Mouse (Mus musculus) lung, adult 2 months (tissue): ENCODE results near the gene Dyrk3. TPM values are rescaled to one million over a fixed set of nuclear protein-coding genes. Genes with fewer than 3 reads are reported as not detected.

Source experiments
- DNase-seq: peaks from one replicate; pipeline ENCODE4 v3.0.0; 2022
- H3K4me1 ChIP-seq: fragments of 200-500 bp; 2 replicates; pipeline ENCODE4 v1.6.1; 2011; ENCODE audit warnings: low read length; ENCODE audit not compliant: control insufficient read depth, insufficient read depth
- H3K4me3 ChIP-seq: fragments of 200-500 bp; replicated peaks from 2 replicates; pipeline ENCODE3; 2011; ENCODE audit warnings: low read depth, mild to moderate bottlenecking, control low read depth, low read length; ENCODE audit errors: extremely low read depth
- CTCF ChIP-seq: fragments of 200-500 bp; IDR thresholded peaks from 2 replicates; pipeline ENCODE4 v1.5.1; 2011; ENCODE audit warnings: mild to moderate bottlenecking, low read length, control low read depth; ENCODE audit not compliant: insufficient read depth
- POLR2A ChIP-seq: fragments of 200-500 bp; IDR thresholded peaks from 2 replicates; pipeline ENCODE4 v1.6.1; 2011; ENCODE audit warnings: low read depth, mild to moderate bottlenecking, control low read depth, low read length, borderline replicate concordance; ENCODE audit errors: extremely low read depth
- WGBS: fragments of 180-500 bp; shearing (Covaris S2); methylation state at CpG from one replicate; pipeline ENCODE4 v1.1.7; 2018; 5-methylcytosine and 5-hydroxymethylcytosine counted together
- polyA plus RNA-seq: library from polyadenylated mRNA; depleted of rRNA; stranded (reverse); fragments of >200 nt; gene quantifications from 2 replicates; pipeline ENCODE4 v1.2.3, GENCODE M21; 2012; rRNA removed

Gene Dyrk3
- 1.9 and 2.7 TPM in 2 replicates for polyA plus RNA-seq

GRCm38 (mm10) chr1:131138191-131139016 is at the start of gene Dyrk3:
Gene Dyrk3 (minus strand): TSS chr1:131138340.
- Histone ChIP-seq H3K4me1 (peaks cover 2% of the 10 kb centered on the region; the same call in 1 of the 2 replicates), H3K4me3 (peak within 1 kb of the TSS; percentile 95)
- TF ChIP-seq CTCF (peak; percentile 45; the same call in 1 of the 2 replicates), POLR2A (peak; percentile 76; the same call in 1 of the 2 replicates)
- DNase-seq, result peak; percentile 90
- 1% methylated on average over 49 of the region's 49 CpGs for WGBS

- Histone ChIP-seq H3K4me1 (no peaks in the 10 kb centered on the region; the same call in 1 of the 2 replicates), H3K4me3 (no peak overlapping the region)
- no peak for DNase-seq
- WGBS, result 86% methylated on average over 5 of the region's 5 CpGs
- TF ChIP-seq POLR2A (no peak), CTCF (no peak)
These were observed 49.7 kb upstream of the Dyrk3 start for GRCm38 (mm10) chr1:131187856-131188255.

GRCm38 (mm10) chr1:131186995-131187394 is 48.9 kb upstream of the Dyrk3 start:
- WGBS, result 78% methylated on average over 6 of the region's 6 CpGs
- no peak for DNase-seq
- no peak overlapping the region for H3K4me3 ChIP-seq
- no peak for TF ChIP-seq CTCF
- TF ChIP-seq POLR2A, result no peak
- no peaks in the 10 kb centered on the region; the same call in 1 of the 2 replicates for H3K4me1 ChIP-seq

- 73% methylated on average over 13 of the region's 13 CpGs for WGBS
- no peaks in the 10 kb centered on the region; the same call in 1 of the 2 replicates for H3K4me1 ChIP-seq
- H3K4me3 ChIP-seq, result no peak overlapping the region
- DNase-seq, result no peak
- TF ChIP-seq CTCF (no peak), POLR2A (no peak)
These were observed 47.8 kb upstream of the Dyrk3 start for GRCm38 (mm10) chr1:131185821-131186506.

GRCm38 (mm10) chr1:131184956-131185660 is 47.0 kb upstream of the Dyrk3 start:
- TF ChIP-seq CTCF (no peak), POLR2A (no peak)
- 61% methylated on average over 8 of the region's 8 CpGs for WGBS
- no peak for DNase-seq

GRCm38 (mm10) chr1:131184253-131184955 is 46.3 kb upstream of the Dyrk3 start:
- TF ChIP-seq CTCF, result no peak
- TF ChIP-seq POLR2A, result no peak
- 56% methylated on average over 9 of the region's 9 CpGs for WGBS

More at GRCm38 (mm10) chr1:131184956-131185660, 47.0 kb upstream of the Dyrk3 start:
- H3K4me3 ChIP-seq, result no peak overlapping the region
- no peaks in the 10 kb centered on the region; the same call in 1 of the 2 replicates for H3K4me1 ChIP-seq

GRCm38 (mm10) chr1:131183201-131183600 is 45.1 kb upstream of the Dyrk3 start:
- 73% methylated on average over 7 of the region's 7 CpGs for WGBS
- Histone ChIP-seq H3K4me1 (no peaks in the 10 kb centered on the region; the same call in 1 of the 2 replicates), H3K4me3 (no peak overlapping the region)
- no peak for TF ChIP-seq CTCF
- no peak for TF ChIP-seq POLR2A
- no peak for DNase-seq

More at GRCm38 (mm10) chr1:131184253-131184955, 46.3 kb upstream of the Dyrk3 start:
- no peak for DNase-seq
- no peaks in the 10 kb centered on the region; the same call in 1 of the 2 replicates for H3K4me1 ChIP-seq
- H3K4me3 ChIP-seq, result no peak overlapping the region

GRCm38 (mm10) chr1:131181642-131182527 is 43.7 kb upstream of the Dyrk3 start:
- 58% methylated on average over 9 of the region's 9 CpGs for WGBS
- TF ChIP-seq CTCF (peak; percentile 86), POLR2A (no peak)
- H3K4me3 ChIP-seq, result no peak overlapping the region
- H3K4me1 ChIP-seq, result no peaks in the 10 kb centered on the region; the same call in 1 of the 2 replicates
- peak; percentile 80 for DNase-seq
